Mouse (Mus musculus) limb, embryonic 10.5 days (tissue): ENCODE results near the gene Creb3l2. TPM values are rescaled to one million over a fixed set of nuclear protein-coding genes. Genes with fewer than 3 reads are reported as not detected.
A peak's percentile ranks its signal among the peaks of the same experiment; 100 is the strongest.

ENCODE experiments used
- DNase-seq: peaks from one replicate; pipeline ENCODE4 v3.0.0-alpha.2; 2017; ENCODE audit warnings: low spot score
- H3K27ac ChIP-seq: fragments of 300-500 bp; sonication (generic); 2 replicates; pipeline ENCODE4 v1.5.1; 2016; ENCODE audit warnings: mild to moderate bottlenecking
- H3K27me3 ChIP-seq: fragments of 300-500 bp; sonication (generic); 2 replicates; pipeline ENCODE4 v1.6.1; 2016; ENCODE audit warnings: low read depth, mild to moderate bottlenecking; ENCODE audit not compliant: poor library complexity, severe bottlenecking
- H3K36me3 ChIP-seq: fragments of 300-500 bp; sonication (generic); 2 replicates; pipeline ENCODE4 v1.6.1; 2016; ENCODE audit warnings: mild to moderate bottlenecking, moderate library complexity
- H3K4me1 ChIP-seq: fragments of 300-500 bp; sonication (generic); 2 replicates; pipeline ENCODE4 v1.6.1; 2016
- H3K4me3 ChIP-seq: fragments of 300-500 bp; sonication (generic); 2 replicates; pipeline ENCODE4 v1.5.1; 2016; ENCODE audit warnings: mild to moderate bottlenecking, moderate library complexity
- H3K9me3 ChIP-seq: fragments of 300-500 bp; sonication (generic); replicated peaks from 2 replicates; pipeline ENCODE4 v1.6.1; 2016; ENCODE audit warnings: mild to moderate bottlenecking
- WGBS: fragments of 180-500 bp; shearing (Covaris S2); methylation state at CpG from one replicate; pipeline ENCODE4 v1.1.7; 2016; 5-methylcytosine and 5-hydroxymethylcytosine counted together
- polyA plus RNA-seq: library from polyadenylated mRNA; unstranded; fragments of >200 nt; fragmentation: Nextera tagmentation; extraction: Ambion mirVana; gene quantifications from 2 replicates; pipeline ENCODE4 v1.2.1, GENCODE M21; 2016

Creb3l2 gene
- polyA plus RNA-seq, result 9.6 and 17.2 TPM in 2 replicates

- no peaks in the 10 kb centered on the region for H3K27me3 ChIP-seq
- H3K9me3 ChIP-seq, result no peaks in the 10 kb centered on the region
- H3K4me1 ChIP-seq, result peaks cover 24% of the 10 kb centered on the region
- DNase-seq, result peak; percentile 95
- peak within 1 kb of the TSS; percentile 93 for H3K27ac ChIP-seq
- under 1% methylated on average over 33 of the region's 33 CpGs for WGBS
- peak within 1 kb of the TSS; percentile 90 for H3K4me3 ChIP-seq
- H3K36me3 ChIP-seq, result peaks cover 4% of the 10 kb centered on the region; the same call in 1 of the 2 replicates
Observed at GRCm38 (mm10) chr6:37442041-37442667, at the start of gene Creb3l2. Creb3l2 (minus strand) TSS chr6:37442146.

- no peak overlapping the region for H3K4me3 ChIP-seq
- no peaks in the 10 kb centered on the region for H3K27me3 ChIP-seq
- 84% methylated on average over 4 of the region's 4 CpGs for WGBS
- no peak for DNase-seq
- no peaks in the 10 kb centered on the region for H3K9me3 ChIP-seq
- H3K36me3 ChIP-seq, result no peaks in the 10 kb centered on the region
- peaks cover 5% of the 10 kb centered on the region for H3K4me1 ChIP-seq
- H3K27ac ChIP-seq, result no peak overlapping the region
Observed at GRCm38 (mm10) chr6:37486502-37486901, 44.6 kb upstream of the Creb3l2 start.

GRCm38 (mm10) chr6:37484588-37485070 lies 42.7 kb upstream of the Creb3l2 start:
- no peak for DNase-seq
- no peak overlapping the region for H3K4me3 ChIP-seq
- peaks cover 5% of the 10 kb centered on the region for H3K4me1 ChIP-seq
- H3K36me3 ChIP-seq, result no peaks in the 10 kb centered on the region
- WGBS, result 82% methylated on average over 1 of the region's 1 CpGs
- H3K9me3 ChIP-seq, result no peaks in the 10 kb centered on the region
- no peaks in the 10 kb centered on the region for H3K27me3 ChIP-seq
- no peak overlapping the region for H3K27ac ChIP-seq

- Histone ChIP-seq H3K27ac (no peak overlapping the region), H3K36me3 (no peaks in the 10 kb centered on the region), H3K4me1 (peaks cover 5% of the 10 kb centered on the region), H3K4me3 (no peak overlapping the region), H3K9me3 (no peaks in the 10 kb centered on the region), H3K27me3 (no peaks in the 10 kb centered on the region)
- WGBS, result 15% methylated on average over 5 of the region's 5 CpGs
- DNase-seq, result no peak
Observed at GRCm38 (mm10) chr6:37483262-37483661, 41.3 kb upstream of the Creb3l2 start.

GRCm38 (mm10) chr6:37481147-37481546 lies 39.2 kb upstream of the Creb3l2 start:
- Histone ChIP-seq H3K36me3 (no peaks in the 10 kb centered on the region), H3K4me3 (no peak overlapping the region), H3K27me3 (no peaks in the 10 kb centered on the region), H3K27ac (no peak overlapping the region), H3K9me3 (no peaks in the 10 kb centered on the region), H3K4me1 (peaks cover 5% of the 10 kb centered on the region)
- WGBS, result 86% methylated on average over 3 of the region's 3 CpGs
- no peak for DNase-seq

GRCm38 (mm10) chr6:37480008-37480407 lies 38.1 kb upstream of the Creb3l2 start:
- no peak for DNase-seq
- H3K4me1 ChIP-seq, result peaks cover 5% of the 10 kb centered on the region
- H3K9me3 ChIP-seq, result no peaks in the 10 kb centered on the region
- H3K36me3 ChIP-seq, result no peaks in the 10 kb centered on the region
- H3K4me3 ChIP-seq, result no peak overlapping the region
- no peak overlapping the region for H3K27ac ChIP-seq
- H3K27me3 ChIP-seq, result no peaks in the 10 kb centered on the region

- 94% methylated on average over 2 of the region's 2 CpGs for WGBS
Observed at GRCm38 (mm10) chr6:37478481-37478880, 36.5 kb upstream of the Creb3l2 start.

GRCm38 (mm10) chr6:37473674-37474342 lies 31.9 kb upstream of the Creb3l2 start:
- WGBS, result 87% methylated on average over 4 of the region's 4 CpGs
- H3K27ac ChIP-seq, result no peak overlapping the region
- no peaks in the 10 kb centered on the region for H3K36me3 ChIP-seq
- H3K4me3 ChIP-seq, result no peak overlapping the region
- H3K4me1 ChIP-seq, result no peaks in the 10 kb centered on the region
- no peak for DNase-seq
- H3K9me3 ChIP-seq, result no peaks in the 10 kb centered on the region
- no peaks in the 10 kb centered on the region for H3K27me3 ChIP-seq

More at GRCm38 (mm10) chr6:37478481-37478880, 36.5 kb upstream of the Creb3l2 start:
- Histone ChIP-seq H3K36me3 (no peaks in the 10 kb centered on the region), H3K4me1 (peaks cover 5% of the 10 kb centered on the region), H3K4me3 (no peak overlapping the region), H3K27me3 (no peaks in the 10 kb centered on the region), H3K9me3 (no peaks in the 10 kb centered on the region), H3K27ac (no peak overlapping the region)
- DNase-seq, result no peak

- no peaks in the 10 kb centered on the region for H3K27me3 ChIP-seq
- WGBS, result 81% methylated on average over 4 of the region's 4 CpGs
- H3K36me3 ChIP-seq, result no peaks in the 10 kb centered on the region
- no peak overlapping the region for H3K4me3 ChIP-seq
- DNase-seq, result no peak
- H3K9me3 ChIP-seq, result no peaks in the 10 kb centered on the region
- H3K4me1 ChIP-seq, result no peaks in the 10 kb centered on the region; the same call in 1 of the 2 replicates
- no peak overlapping the region for H3K27ac ChIP-seq
Observed at GRCm38 (mm10) chr6:37470216-37470615, 28.3 kb upstream of the Creb3l2 start.

GRCm38 (mm10) chr6:37465847-37466246 lies 23.9 kb upstream of the Creb3l2 start:
- Histone ChIP-seq H3K36me3 (no peaks in the 10 kb centered on the region), H3K4me1 (peaks cover 3% of the 10 kb centered on the region; the same call in 1 of the 2 replicates), H3K27me3 (no peaks in the 10 kb centered on the region), H3K4me3 (no peak overlapping the region), H3K9me3 (no peaks in the 10 kb centered on the region), H3K27ac (peak overlapping the region; percentile 69; the same call in 1 of the 2 replicates)
- 64% methylated on average over 5 of the region's 5 CpGs for WGBS
- DNase-seq, result no peak

- Histone ChIP-seq H3K36me3 (no peaks in the 10 kb centered on the region), H3K9me3 (no peaks in the 10 kb centered on the region), H3K27ac (peak overlapping the region; percentile 69; the same call in 1 of the 2 replicates), H3K27me3 (no peaks in the 10 kb centered on the region), H3K4me1 (peaks cover 3% of the 10 kb centered on the region; the same call in 1 of the 2 replicates), H3K4me3 (no peak overlapping the region)
- DNase-seq, result no peak
Observed at GRCm38 (mm10) chr6:37465356-37465755, 23.4 kb upstream of the Creb3l2 start.

GRCm38 (mm10) chr6:37464585-37464984 lies 22.6 kb upstream of the Creb3l2 start:
- H3K36me3 ChIP-seq, result no peaks in the 10 kb centered on the region
- peaks cover 3% of the 10 kb centered on the region; the same call in 1 of the 2 replicates for H3K4me1 ChIP-seq
- no peaks in the 10 kb centered on the region for H3K9me3 ChIP-seq
- no peaks in the 10 kb centered on the region for H3K27me3 ChIP-seq
- peak overlapping the region; percentile 51 for H3K4me3 ChIP-seq
- peak; percentile 34 for DNase-seq
- 5% methylated on average over 5 of the region's 5 CpGs for WGBS
- H3K27ac ChIP-seq, result peak overlapping the region; percentile 85
